Mouse (Mus musculus) kidney, embryonic 15.5 days (tissue): Measurements from ENCODE around the gene Pgm1. TPM values are rescaled to one million over a fixed set of nuclear protein-coding genes. Genes with fewer than 3 reads are reported as not detected.

Experiments
- ATAC-seq: fragments of 200-750 bp; cut with Nextera tagmentation; replicated peaks from 2 replicates; pipeline ENCODE4 v1.8.0; 2017; ENCODE audit warnings: moderate TSS enrichment; ENCODE audit not compliant: low FRiP score
- H3K27ac ChIP-seq: fragments of 300-500 bp; sonication (generic); 2 replicates; pipeline ENCODE4 v1.5.1; 2015; ENCODE audit warnings: mild to moderate bottlenecking, inconsistent platforms
- H3K27me3 ChIP-seq: fragments of 300-500 bp; sonication (generic); 2 replicates; pipeline ENCODE4 v1.6.1; 2015; ENCODE audit warnings: inconsistent platforms
- H3K36me3 ChIP-seq: fragments of 300-500 bp; sonication (generic); 2 replicates; pipeline ENCODE4 v1.6.1; 2015; ENCODE audit warnings: inconsistent platforms
- H3K4me1 ChIP-seq: fragments of 300-500 bp; sonication (generic); 2 replicates; pipeline ENCODE4 v1.6.1; 2015; ENCODE audit warnings: inconsistent platforms
- H3K4me2 ChIP-seq: fragments of 300-500 bp; sonication (generic); 2 replicates; pipeline ENCODE4 v1.6.1; 2015; ENCODE audit warnings: moderate library complexity, mild to moderate bottlenecking, inconsistent platforms
- H3K4me3 ChIP-seq: fragments of 300-500 bp; sonication (generic); replicated peaks from 2 replicates; pipeline ENCODE4 v1.5.1; 2015; ENCODE audit warnings: mild to moderate bottlenecking, inconsistent platforms
- H3K9ac ChIP-seq: fragments of 300-500 bp; sonication (generic); 2 replicates; pipeline ENCODE4 v1.6.1; 2015; ENCODE audit warnings: mild to moderate bottlenecking, inconsistent platforms
- H3K9me3 ChIP-seq: fragments of 300-500 bp; sonication (generic); replicated peaks from 2 replicates; pipeline ENCODE4 v1.6.1; 2016; ENCODE audit warnings: inconsistent platforms
- WGBS: fragments of 180-500 bp; shearing (Covaris S2); methylation state at CpG from one replicate; pipeline ENCODE4 v1.1.7; 2015; ENCODE audit warnings: mixed read lengths; 5-methylcytosine and 5-hydroxymethylcytosine counted together
- polyA plus RNA-seq: library from polyadenylated mRNA; unstranded; fragments of >200 nt; fragmentation: Nextera tagmentation; extraction: Ambion mirVana; gene quantifications from 2 replicates; pipeline ENCODE4 v1.2.1, GENCODE M21; 2015

The Pgm1 gene
- polyA plus RNA-seq, 1 experiment from 2014 or later = 72.0 TPM

- Histone ChIP-seq H3K4me3 (no peak overlapping the region), H3K36me3 (no peaks in the 10 kb centered on the region), H3K9ac (no peak overlapping the region), H3K9me3 (no peaks in the 10 kb centered on the region), H3K4me2 (no peak overlapping the region), H3K27me3 (no peaks in the 10 kb centered on the region), H3K4me1 (peaks cover 13% of the 10 kb centered on the region), H3K27ac (peak overlapping the region; percentile 41; the same call in 1 of the 2 replicates)
- WGBS = 66% methylated on average over 6 of the region's 6 CpGs
- no peak for ATAC-seq
Measured at GRCm38 (mm10) chr4:100031270-100031669, 102.1 kb downstream of the Pgm1 start.

GRCm38 (mm10) chr4:100032608-100033007, 103.4 kb downstream of the Pgm1 start:
- Histone ChIP-seq H3K4me3 (no peak overlapping the region), H3K4me2 (no peak overlapping the region), H3K27me3 (no peaks in the 10 kb centered on the region), H3K9me3 (no peaks in the 10 kb centered on the region), H3K36me3 (no peaks in the 10 kb centered on the region), H3K4me1 (peaks cover 14% of the 10 kb centered on the region), H3K9ac (no peak overlapping the region), H3K27ac (no peak overlapping the region)
- ATAC-seq = no peak
- 96% methylated on average over 7 of the region's 7 CpGs for WGBS

- peaks cover 17% of the 10 kb centered on the region for H3K4me1 ChIP-seq
- WGBS = 57% methylated on average over 4 of the region's 4 CpGs
- ATAC-seq = no peak
- H3K4me2 ChIP-seq = no peak overlapping the region
- no peak overlapping the region for H3K4me3 ChIP-seq
- no peaks in the 10 kb centered on the region for H3K36me3 ChIP-seq
- no peak overlapping the region for H3K9ac ChIP-seq
- no peak overlapping the region for H3K27ac ChIP-seq
- H3K9me3 ChIP-seq = no peaks in the 10 kb centered on the region
- H3K27me3 ChIP-seq = no peaks in the 10 kb centered on the region
Measured at GRCm38 (mm10) chr4:100033944-100034343, 104.7 kb downstream of the Pgm1 start.

GRCm38 (mm10) chr4:100034971-100035370, 105.8 kb downstream of the Pgm1 start:
- ATAC-seq = no peak
- Histone ChIP-seq H3K27me3 (no peaks in the 10 kb centered on the region), H3K36me3 (no peaks in the 10 kb centered on the region), H3K4me1 (peaks cover 13% of the 10 kb centered on the region), H3K9me3 (no peaks in the 10 kb centered on the region), H3K4me2 (no peak overlapping the region), H3K9ac (no peak overlapping the region), H3K27ac (no peak overlapping the region), H3K4me3 (no peak overlapping the region)
- whole genome bisulfite sequencing = 80% methylated on average over 6 of the region's 6 CpGs

- H3K4me1 ChIP-seq = peaks cover 13% of the 10 kb centered on the region
- H3K27ac ChIP-seq = no peak overlapping the region
- no peak overlapping the region for H3K4me3 ChIP-seq
- no peak overlapping the region for H3K9ac ChIP-seq
- ATAC-seq = no peak
- H3K36me3 ChIP-seq = no peaks in the 10 kb centered on the region
- no peaks in the 10 kb centered on the region for H3K27me3 ChIP-seq
- WGBS = 45% methylated on average over 16 of the region's 16 CpGs
- H3K9me3 ChIP-seq = no peaks in the 10 kb centered on the region
- H3K4me2 ChIP-seq = no peak overlapping the region
Measured at GRCm38 (mm10) chr4:100035919-100036554, 106.8 kb downstream of the Pgm1 start.

Other genes starting within 250 kb of the Pgm1 start
- 26.8 and 27.0 TPM in 2 replicates for gene Alg6, start 213.8 kb upstream of the Pgm1 start, polyA plus RNA-seq
- 21.3 and 24.1 TPM in 2 replicates for gene Efcab7, start 100.2 kb upstream of the Pgm1 start, polyA plus RNA-seq
- gene Itgb3bp, start 399 bp downstream of the Pgm1 start, polyA plus RNA-seq = 37.8 and 45.0 TPM in 2 replicates
- 10.5 and 11.1 TPM in 2 replicates for gene Ror1, start 166.4 kb downstream of the Pgm1 start, polyA plus RNA-seq